Mouse (Mus musculus) lung, postnatal 14 days (tissue): ENCODE data around the gene Slc9c1.
A peak's percentile ranks its signal among the peaks of the same experiment; 100 is the strongest.
"Not testable (repeated sequence)": the region's sequence is repeated elsewhere in the genome, so short reads cannot be mapped to it uniquely, and the experiment has no call there.

Experiments
- DNase-seq: peaks from one replicate; pipeline ENCODE4 v3.0.0; 2021

Gene Slc9c1

DNA sequence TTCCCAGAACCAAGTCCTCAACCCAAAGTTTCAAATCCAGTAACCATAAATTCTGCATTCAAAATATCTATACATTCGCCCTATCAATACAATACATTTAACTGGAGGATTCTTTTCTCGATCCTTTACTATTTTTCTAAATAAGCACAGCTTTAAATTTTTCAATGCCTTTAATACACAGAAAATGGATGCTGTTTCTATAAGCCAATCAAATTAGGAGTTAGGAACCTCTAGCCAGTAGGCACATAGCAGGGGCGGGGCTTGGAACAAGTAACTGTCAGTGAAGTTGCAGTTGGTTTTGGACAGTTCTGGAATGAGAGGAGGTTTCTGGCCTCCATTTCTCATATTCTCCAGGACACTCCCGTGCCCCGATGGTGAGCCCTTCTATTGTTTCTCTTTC is at the start of gene Slc9c1:
Gene Slc9c1, plus strand, starts transcription at position 301 of the 400 bp plus-strand sequence.
- DNase-seq, result no peak

GRCm38 (mm10) chr16:45492927-45493326 is 42.2 kb upstream of the Slc9c1 start, which contains the start of gene Gm609:
Gene Gm609, minus strand, starts transcription at chr16:45492969.
- no peak for DNase-seq

GRCm38 (mm10) chr16:45495326-45495725 is 39.8 kb upstream of the Slc9c1 start:
- no peak for DNase-seq

GRCm38 (mm10) chr16:45525551-45525950 is 9.6 kb upstream of the Slc9c1 start:
- no peak for DNase-seq

DNA sequence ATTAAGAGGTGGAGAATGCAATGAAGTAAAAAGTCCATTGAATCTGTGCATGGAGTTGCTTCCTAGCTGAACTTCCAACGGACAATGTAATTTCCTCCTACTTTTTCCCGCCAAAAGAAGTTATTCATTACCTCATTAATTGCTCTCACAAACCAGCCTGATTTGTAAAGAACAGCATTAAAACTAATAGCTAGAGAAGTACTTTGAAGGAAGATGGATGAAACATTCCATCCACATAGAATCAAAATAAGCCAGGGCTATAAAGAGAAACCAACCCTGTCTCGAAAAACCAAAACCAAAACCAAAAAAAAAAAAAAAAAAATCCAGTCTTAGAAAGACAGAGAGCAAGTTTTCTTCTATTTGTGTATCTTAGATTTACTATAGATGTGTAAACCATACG is 3.2 kb upstream of the Slc9c1 start, which contains the start of gene Gm17783:
Gene Gm17783, minus strand, starts transcription at position 101 of the 400 bp plus-strand sequence.
- DNase-seq, result no peak

- DNase-seq, result not testable (repeated sequence)
Measured at GRCm38 (mm10) chr16:45538342-45538741, 3.2 kb downstream of the Slc9c1 start.

GRCm38 (mm10) chr16:45542108-45542507 is 7.0 kb downstream of the Slc9c1 start:
- DNase-seq, result no peak

DNA sequence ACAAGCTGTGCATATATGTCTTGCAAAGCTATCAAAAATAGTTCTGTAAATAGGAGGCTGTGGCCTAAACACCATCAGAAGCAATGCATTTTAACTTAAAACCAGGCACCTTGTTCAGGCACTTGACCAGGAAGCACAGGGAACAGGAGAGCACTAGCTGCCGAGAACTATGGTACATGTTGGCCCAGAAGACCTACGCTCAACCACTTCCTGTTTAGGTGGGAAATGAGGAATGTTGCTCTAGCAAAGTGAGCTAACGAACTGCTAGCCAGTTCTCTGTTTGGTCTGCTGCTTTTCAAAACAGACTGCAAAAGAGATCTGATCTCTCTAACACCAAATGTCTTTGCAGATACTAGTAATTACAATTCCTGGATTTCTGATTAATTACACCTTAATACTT is 9.2 kb downstream of the Slc9c1 start:
- DNase-seq, result no peak

DNA sequence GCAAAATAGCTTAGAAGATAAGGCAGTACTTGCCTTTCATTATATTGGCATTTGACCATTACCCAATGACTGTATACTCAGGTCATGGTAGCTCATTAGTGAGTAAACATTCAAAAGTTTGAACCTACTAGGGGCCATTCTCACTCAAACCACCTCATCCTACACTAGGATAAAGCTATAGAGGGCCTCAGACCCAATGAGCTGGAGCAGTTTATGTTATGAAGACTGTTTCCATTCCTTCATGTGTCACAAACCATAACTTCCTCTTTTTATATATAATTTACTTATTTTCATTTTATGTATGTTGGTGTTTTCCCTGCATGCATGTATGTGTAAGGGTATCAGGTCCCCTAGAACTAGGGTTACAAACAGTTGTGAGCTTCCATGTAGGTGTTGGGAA is 12.9 kb downstream of the Slc9c1 start:
- DNase-seq, result no peak

DNA sequence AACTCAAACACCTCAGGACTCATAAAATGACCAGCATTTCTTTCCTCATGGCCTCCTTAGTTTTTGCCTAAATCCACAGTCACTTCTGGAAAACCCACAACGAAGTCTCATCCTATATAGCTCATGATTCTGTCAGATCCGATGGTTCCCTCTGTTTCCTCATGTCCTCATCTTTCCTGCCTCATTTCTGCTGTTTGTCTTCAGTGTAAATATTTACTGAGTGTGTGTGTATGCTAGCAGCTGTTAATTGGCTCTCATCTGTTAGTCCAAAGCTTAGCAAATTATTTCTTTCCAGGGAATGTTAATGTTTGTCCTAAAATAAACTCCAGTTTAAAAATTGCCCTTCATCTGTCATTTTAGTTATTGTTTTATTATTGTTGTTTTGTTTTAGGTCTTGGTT is 16.5 kb downstream of the Slc9c1 start:
- no peak for DNase-seq

DNA sequence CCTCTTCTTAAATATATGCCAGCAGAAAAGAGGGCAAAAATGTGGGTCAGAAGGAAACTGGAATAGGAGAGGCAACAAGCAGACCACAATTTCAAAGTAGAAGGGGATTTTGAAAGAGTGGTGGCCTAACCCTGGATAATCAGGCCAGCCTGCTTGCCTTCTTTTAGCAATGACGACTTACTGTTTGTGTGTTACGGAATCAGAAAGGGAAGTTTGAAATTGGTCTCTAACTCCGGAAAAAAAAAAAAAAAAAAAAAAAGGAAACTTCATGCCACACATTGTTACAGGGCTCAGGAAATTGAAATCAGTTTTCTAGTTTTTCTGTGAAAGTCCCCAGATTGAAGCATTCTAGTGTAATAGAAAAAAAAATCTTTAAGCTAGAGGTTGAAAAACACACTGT is 26.6 kb downstream of the Slc9c1 start:
- no peak for DNase-seq

- no peak for DNase-seq
Measured at GRCm38 (mm10) chr16:45572307-45572706, 37.2 kb downstream of the Slc9c1 start.

GRCm38 (mm10) chr16:45579883-45580282 is 44.8 kb downstream of the Slc9c1 start:
- DNase-seq, result no peak

DNA sequence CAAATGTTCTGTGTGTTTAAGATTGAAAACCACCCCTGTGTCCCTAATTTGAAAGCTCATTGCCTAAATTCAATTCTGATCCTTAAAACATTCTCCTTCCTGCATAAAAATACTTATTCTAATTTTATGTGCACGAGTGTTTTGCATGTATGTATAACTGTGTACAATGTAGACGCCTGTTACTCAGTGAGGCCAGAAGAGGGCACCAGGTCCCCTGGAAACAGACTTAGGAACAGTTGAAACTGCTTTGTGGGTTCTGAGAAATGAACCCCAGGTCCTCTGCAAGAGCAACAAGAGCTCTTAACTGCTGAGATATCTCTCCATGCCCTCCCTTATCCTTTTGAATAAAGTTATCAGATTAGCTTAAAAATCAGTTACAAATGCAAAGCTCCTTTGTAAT is 47.4 kb downstream of the Slc9c1 start:
- DNase-seq, result peak; percentile 15

DNA sequence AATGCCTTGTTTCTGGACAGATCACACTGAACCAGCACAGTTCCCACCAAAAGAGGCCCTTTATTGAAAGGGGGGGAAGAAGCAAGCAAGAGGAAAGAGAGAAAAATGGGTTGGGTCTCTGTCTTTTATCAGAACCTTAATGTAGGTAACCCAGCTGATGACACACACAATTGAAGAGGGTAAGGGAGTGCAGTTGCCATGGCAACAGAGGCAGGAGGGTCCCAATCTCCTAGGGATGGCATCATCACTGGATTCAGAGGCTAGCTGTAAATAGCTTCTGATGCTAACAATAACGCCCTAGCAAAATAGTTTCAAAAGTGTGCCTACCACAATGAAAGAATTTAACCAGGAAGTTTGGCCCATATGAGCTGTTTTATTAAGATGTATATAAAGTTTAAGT is 58.5 kb downstream of the Slc9c1 start:
- no peak for DNase-seq

GRCm38 (mm10) chr16:45595494-45595893 is 60.4 kb downstream of the Slc9c1 start:
- no peak for DNase-seq

DNA sequence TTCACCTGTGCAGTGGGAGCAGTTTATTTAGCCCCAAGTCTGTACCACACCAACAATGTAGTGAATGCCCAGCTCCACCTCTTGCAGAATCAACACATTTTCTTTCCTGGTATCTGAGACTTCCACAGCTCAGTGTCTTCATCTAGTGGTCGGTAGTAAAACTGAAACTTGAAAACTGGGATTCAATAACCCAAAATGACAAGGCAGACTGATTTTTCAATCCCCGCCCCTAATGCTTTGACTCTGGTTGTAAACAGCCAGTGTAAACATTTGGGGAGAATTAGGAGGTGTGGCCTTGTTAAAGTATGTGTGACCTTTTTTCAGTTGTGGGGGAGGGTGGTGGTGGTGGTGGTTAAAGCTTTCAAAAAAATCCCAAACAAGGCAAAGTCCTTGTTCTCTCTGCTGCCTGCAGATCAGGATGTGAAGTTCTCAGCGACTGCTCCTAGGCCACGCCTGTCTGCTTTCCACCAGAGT is 73.4 kb downstream of the Slc9c1 start:
- DNase-seq, result peak; percentile 17

DNA sequence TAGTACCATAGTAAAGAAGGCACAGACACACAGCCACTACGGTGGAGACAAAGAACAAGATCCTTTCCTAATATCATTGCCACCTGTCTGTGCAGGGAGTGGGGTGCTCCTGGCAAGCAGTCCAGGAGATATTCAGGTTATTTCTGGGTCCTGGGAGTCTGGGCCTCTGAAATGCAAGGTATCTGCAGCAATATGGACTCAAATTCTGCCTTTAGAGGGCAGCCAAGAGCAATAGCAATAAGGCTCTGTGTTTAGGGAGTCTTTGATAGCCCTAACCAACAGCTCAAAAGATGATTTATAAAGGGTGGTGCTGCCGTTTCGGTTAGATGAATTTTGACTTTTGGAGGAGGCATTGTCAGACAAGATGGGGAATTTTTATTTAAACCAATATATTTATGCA is 74.2 kb downstream of the Slc9c1 start:
- peak; percentile 57 for DNase-seq

DNA sequence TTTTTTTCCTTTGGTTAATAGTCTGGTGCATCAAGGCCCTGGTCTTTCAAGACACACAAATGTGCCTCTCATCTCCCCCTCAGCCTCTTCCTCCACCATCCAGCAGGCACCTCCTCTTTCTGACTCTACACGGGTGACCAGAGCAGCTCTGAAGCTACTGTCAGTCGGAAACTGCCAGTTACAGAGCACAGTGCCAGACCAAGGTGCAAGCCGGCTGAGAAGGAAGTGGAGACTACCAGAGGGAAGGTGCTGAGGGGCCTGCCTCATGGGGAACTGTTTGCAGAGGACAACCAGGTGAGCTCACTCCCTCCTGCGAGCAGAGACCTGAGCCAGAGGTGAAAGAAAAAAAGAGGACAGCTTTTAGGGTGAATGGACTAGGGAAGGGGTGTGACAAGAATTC is 75.2 kb downstream of the Slc9c1 start, which contains the start of gene Gcsam:
Gene Gcsam, plus strand, starts transcription at position 114 of the 400 bp plus-strand sequence.
- no peak for DNase-seq

- DNase-seq, result no peak
Measured at GRCm38 (mm10) chr16:45613247-45613646, 78.1 kb downstream of the Slc9c1 start.

GRCm38 (mm10) chr16:45615944-45616343 is 80.8 kb downstream of the Slc9c1 start:
- DNase-seq, result no peak

- DNase-seq, result no peak
Measured at GRCm38 (mm10) chr16:45619751-45620375, 84.8 kb downstream of the Slc9c1 start.

GRCm38 (mm10) chr16:45623230-45623629 is 88.1 kb downstream of the Slc9c1 start:
- no peak for DNase-seq

DNA sequence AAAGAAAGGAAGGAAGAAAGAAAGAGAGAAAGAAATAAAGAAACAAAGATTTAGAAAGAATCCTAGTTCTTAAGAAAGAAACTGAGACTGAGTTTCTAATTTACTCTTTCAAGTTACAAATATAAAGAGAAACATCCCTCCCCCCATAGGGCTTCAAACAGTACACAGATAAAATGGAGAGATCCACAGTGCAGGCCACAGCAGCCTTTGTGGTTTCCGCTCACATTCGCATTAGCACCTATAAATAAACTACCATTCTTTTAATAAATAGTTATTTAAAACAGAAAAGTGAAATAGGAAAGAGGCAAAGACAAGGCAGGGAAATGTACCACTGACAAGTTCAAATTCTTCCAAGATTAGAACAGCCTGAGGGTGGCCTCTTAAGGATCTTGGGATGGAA is 89.7 kb downstream of the Slc9c1 start:
- no peak for DNase-seq

- DNase-seq, result no peak
Measured at GRCm38 (mm10) chr16:45625342-45625741, 90.2 kb downstream of the Slc9c1 start.
